Mouse (Mus musculus) liver, postnatal 0 days (tissue): ENCODE data around the gene Slc26a10.

Experiments
- CTCF ChIP-seq: sonication (generic); IDR thresholded peaks from 2 replicates; pipeline ENCODE4 v1.5.1; 2016; ENCODE audit warnings: antibody characterized with exemption, low read depth
- EP300 ChIP-seq: IDR thresholded peaks from 2 replicates; pipeline ENCODE4 v1.6.1; 2016; ENCODE audit warnings: antibody characterized with exemption, low read depth, mild to moderate bottlenecking

GRCm38 (mm10) chr10:127138328-127139141 lies 41.9 kb downstream of the Slc26a10 start:
- no peak for TF ChIP-seq CTCF
- TF ChIP-seq EP300, result 0 out of 2 replicates have a peak, but pooled peaks have one; percentile 56
